Mouse (Mus musculus) right cerebral cortex, postnatal 4 days (tissue): ENCODE data around the gene Ush2a.

Experiments used
- DNase-seq: peaks from one replicate; pipeline ENCODE4 v3.0.0-alpha.2; 2022

Gene Ush2a

DNA sequence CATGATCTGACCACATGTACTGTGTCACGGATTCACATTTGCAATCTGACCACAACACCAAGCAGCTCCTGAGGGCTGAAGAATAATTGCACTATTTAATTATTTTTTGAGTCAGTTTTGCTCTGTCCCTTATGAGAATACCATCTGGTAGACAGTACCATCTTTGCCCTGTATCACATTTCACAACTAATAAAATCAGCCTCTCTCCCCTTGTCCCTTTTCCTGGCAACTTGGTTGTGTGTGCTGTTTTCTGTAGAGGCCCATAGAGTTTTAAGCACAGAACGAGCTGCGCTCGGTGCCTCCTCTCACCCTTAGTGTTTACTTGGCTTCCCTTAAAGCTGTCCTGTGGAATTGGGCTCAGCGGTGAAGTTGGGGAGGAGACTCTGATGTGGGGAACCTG lies 290.0 kb downstream of the Ush2a start:
- no peak for DNase-seq

GRCm38 (mm10) chr1:188558911-188559310 lies 297.1 kb downstream of the Ush2a start:
- DNase-seq = no peak

GRCm38 (mm10) chr1:188566229-188566628 lies 304.4 kb downstream of the Ush2a start:
- DNase-seq = no peak

GRCm38 (mm10) chr1:188567486-188567885 lies 305.7 kb downstream of the Ush2a start:
- DNase-seq = no peak

GRCm38 (mm10) chr1:188568295-188568961 lies 306.6 kb downstream of the Ush2a start:
- no peak for DNase-seq

DNA sequence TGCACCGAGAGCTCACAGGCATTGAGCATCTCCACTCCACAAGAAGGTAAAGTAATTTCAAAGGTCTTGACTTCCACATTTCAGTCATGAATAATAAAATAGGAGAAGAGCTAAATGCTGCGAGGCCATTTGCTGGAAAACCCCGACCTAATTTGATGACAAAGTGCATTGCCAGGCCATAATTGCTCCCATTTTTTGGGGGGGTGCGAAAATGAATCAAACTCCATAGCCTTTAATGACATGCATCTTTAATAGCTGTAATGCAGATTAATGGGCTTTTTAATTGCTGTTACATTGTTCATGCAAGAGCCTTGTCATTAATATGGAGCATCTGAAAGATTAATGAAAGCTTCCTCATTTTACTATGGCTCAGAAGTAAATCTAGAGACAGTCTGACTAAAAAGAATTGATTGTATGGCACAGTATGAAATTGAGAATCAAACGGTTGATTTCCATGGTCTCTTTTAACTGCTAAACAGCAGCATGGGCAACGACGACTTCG lies 314.5 kb downstream of the Ush2a start:
- no peak for DNase-seq

- no peak for DNase-seq
Observed at GRCm38 (mm10) chr1:188577376-188577775, 315.6 kb downstream of the Ush2a start.

DNA sequence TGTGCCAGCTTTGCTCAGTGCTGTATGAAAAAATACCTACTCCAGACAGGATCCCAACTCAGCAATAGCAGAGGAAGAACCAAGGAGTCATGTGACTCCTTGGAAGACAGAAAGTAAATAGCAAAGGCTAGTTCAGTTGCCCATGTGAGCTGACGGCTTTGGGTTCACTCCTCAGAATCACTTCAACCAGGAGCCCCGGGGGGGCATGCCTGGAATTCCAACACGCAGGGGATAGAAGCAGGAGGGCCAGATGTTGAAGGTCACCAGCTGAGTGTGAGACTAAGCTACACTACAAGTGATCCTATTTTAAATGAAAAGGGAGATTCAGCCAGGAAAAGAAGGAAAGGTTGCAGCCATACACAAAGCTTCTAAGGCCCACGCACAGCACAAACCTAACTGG lies 319.3 kb downstream of the Ush2a start:
- no peak for DNase-seq

DNA sequence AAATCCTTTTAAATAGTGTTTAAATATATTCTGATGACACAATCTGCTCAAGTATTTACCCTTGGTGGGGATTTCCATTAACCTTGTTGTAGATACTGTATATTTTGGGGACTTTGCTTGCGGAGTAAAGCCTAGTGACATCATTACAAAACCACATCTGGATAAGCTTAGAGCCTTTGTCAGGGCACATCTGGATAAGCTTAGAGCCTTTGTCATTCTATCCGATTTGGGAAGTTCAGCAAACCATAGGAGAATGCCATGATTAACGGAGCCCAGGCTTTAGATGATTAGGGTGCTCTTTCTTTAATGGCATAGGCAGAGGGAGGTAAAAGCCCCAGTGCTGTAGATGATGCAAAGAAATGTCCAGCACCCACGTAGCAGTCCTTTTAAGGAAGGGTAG lies 333.4 kb downstream of the Ush2a start:
- no peak for DNase-seq

DNA sequence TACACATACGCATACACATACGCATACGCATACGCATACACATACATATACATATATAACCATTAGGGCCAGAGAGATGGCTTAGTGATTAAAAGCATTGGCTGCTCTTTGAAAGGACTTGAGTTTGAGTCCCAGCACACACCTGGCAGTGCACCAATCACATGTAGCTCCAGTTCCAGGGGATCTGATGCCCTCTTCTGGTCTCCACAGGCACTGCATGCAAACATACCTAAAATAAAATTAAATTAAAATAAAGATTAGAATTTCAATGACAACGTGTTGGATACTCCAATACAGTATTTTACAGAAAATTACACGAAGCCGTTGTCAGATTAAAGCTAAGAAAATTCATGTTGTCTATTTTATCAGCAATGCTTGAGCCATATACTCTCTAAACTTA lies 336.2 kb downstream of the Ush2a start:
- DNase-seq = no peak

GRCm38 (mm10) chr1:188599134-188599533 lies 337.3 kb downstream of the Ush2a start:
- no peak for DNase-seq

- no peak for DNase-seq
Observed at GRCm38 (mm10) chr1:188606450-188606849, 344.6 kb downstream of the Ush2a start.

GRCm38 (mm10) chr1:188616547-188616946 lies 354.7 kb downstream of the Ush2a start:
- DNase-seq = no peak

GRCm38 (mm10) chr1:188633736-188634135 lies 371.9 kb downstream of the Ush2a start:
- DNase-seq = peak; percentile 40

GRCm38 (mm10) chr1:188639666-188640065 lies 377.8 kb downstream of the Ush2a start:
- DNase-seq = no peak

GRCm38 (mm10) chr1:188643156-188643555 lies 381.3 kb downstream of the Ush2a start:
- no peak for DNase-seq

DNA sequence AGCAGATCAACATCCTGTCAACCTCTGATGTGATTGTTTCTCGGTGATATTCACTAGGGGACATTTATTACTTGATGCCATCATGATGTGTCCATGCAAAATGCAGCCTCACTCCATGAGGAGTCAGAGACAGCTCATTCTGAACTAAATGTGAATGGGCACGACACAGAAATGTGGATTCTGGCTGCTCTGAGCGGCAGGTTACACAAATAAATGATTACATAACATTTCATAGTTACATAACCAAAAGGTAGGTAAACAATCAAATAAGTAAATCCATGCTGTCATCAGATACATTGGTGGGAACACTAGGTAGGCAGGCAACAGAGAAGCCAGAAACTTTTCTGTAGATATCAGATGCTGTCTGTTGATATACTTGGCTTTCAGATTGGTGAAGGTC lies 391.2 kb downstream of the Ush2a start:
- no peak for DNase-seq

DNA sequence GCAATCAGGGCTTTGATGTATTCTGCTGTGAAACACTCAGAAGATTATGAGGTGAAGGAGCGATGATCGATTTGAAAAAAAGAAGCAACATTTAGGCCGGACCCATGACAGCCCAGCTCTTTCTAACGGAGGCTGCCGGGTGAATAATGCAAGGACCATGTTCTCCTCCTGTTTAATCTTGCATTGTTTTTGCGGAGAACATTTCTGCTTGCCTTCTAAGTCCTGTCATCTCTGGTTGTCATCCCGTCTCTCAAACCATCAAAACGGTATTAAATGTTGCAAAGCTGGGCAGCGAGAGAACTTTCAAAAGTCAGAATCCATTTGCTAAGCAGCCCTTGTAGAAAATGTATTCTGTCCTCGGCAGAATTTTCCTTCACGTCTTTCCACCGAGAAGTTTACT lies 394.3 kb downstream of the Ush2a start:
- DNase-seq = no peak

DNA sequence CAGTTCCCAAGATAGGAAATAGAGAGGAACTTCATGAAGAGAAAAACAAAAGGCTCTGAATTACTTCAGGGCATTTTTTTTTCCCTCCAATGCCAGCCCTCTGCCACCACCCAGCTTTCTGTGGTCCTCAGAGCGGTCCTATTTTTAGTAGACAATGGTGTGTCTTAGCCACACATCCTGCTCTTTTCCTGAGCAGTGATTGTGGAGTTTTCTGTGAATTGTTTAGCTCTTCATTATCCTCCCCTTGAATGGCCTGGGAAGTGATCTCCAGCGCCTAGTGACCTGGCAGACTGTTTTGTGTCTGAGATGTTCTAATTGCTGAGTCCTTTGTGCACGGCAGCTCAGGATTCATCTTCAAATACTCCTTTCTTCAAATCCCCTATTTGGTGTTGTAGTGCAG lies 397.3 kb downstream of the Ush2a start:
- DNase-seq = no peak

DNA sequence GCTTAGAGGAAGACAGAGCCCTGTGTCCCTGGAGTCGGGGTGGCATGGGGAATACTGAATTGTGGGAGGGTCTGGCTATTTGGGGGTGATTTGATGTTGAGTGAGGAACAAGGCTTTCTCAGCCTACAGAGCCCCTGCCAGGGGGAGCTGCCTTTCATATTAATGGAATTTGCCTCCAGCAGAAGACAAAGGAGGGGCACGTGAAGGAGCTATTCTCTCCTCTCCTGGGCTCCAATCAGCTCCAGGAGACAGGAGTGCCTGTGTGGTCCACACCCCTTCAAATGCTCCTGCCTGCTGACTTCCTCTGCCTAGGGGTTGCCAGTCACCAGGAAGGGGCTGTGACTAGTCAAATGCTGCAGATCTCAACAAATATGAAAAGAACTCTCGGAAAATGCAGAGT lies 398.5 kb downstream of the Ush2a start:
- DNase-seq = no peak

DNA sequence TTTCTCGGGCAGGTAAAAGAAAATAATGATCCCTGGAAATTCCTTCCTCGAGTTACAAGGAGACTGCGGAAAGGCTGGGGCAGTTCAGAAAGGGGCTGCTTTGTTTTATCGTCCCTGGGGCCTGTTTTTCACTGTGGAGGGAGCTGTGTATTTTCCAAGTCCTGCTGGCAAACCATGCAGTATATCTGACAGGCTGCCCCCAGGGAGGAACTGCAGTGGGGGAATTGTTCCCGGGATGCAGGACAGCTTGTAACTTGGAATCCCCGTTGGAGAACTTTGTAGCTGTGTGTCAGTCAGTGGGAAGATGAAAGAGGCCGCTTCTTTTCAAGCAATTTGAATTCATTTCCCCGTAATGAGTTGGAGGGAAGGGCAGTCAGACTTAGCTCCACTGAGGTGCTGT lies 399.1 kb downstream of the Ush2a start:
- no peak for DNase-seq

GRCm38 (mm10) chr1:188667460-188667859 lies 405.6 kb downstream of the Ush2a start:
- DNase-seq = no peak

GRCm38 (mm10) chr1:188668513-188668912 lies 406.7 kb downstream of the Ush2a start:
- no peak for DNase-seq

- no peak for DNase-seq
Observed at GRCm38 (mm10) chr1:188672871-188673270, 411.0 kb downstream of the Ush2a start.
